Mouse (Mus musculus) ES-Bruce4 (cell line): ENCODE measurements around the gene Edn1.

ENCODE experiments used
- CTCF ChIP-seq: IDR thresholded peaks from one replicate; pipeline ENCODE4 v1.8.1; 2011; ENCODE audit warnings: low read depth, low read length
- POLR2A ChIP-seq: IDR thresholded peaks from one replicate; pipeline ENCODE4 v1.8.1; 2011; ENCODE audit warnings: low read length; ENCODE audit not compliant: insufficient read depth

DNA sequence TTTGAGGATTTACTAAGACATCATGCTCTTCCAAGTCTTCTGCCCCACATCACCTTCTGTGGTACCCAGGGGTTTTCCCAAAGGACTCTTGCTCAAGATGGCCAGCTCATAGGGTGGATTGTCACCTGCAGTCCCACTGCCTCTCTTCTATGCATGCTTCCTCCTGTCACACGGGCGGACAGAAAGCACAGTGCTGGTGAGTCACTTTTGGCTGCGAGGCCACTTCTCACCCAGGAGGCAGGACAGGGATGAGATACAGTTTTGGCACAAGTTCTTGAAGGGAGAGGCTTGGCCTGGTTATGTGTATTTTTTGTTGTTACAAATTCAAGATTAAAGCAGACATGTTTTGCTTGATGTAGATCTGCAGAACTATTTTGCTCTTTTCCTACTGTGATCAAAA lies 15.4 kb upstream of the Edn1 start:
- no peak for TF ChIP-seq CTCF
- TF ChIP-seq POLR2A: no peak
